Mouse (Mus musculus) kidney, postnatal 4 days (tissue): ENCODE data around the gene Atp4b.

Experiments used
- DNase-seq, 2 experiments: peaks; one replicate each; pipeline ENCODE4 v3.0.0; 2021; ENCODE audit warnings: mixed read lengths in 2 of 2

Atp4b gene

GRCm38 (mm10) chr8:13396725-13397124 is at the start of gene Atp4b:
TSS of gene Atp4b (minus strand) at chr8:13396825.
- no peak for DNase-seq

- no peak for DNase-seq
Measured at GRCm38 (mm10) chr8:13442152-13442551, 45.5 kb upstream of the Atp4b start.

GRCm38 (mm10) chr8:13437531-13437930 is 40.9 kb upstream of the Atp4b start:
- DNase-seq, result no peak

GRCm38 (mm10) chr8:13436052-13436451 is 39.4 kb upstream of the Atp4b start:
- DNase-seq, result no peak

- DNase-seq, result peak in 1 of 2 experiments; percentile 29
Measured at GRCm38 (mm10) chr8:13434889-13435288, 38.3 kb upstream of the Atp4b start, which contains the start of gene Tmem255b. TSS of gene Tmem255b (plus strand) at chr8:13435189.

GRCm38 (mm10) chr8:13433130-13433529 is 36.5 kb upstream of the Atp4b start:
- no peak for DNase-seq

GRCm38 (mm10) chr8:13430866-13431265 is 34.2 kb upstream of the Atp4b start:
- DNase-seq, result no peak

- no peak for DNase-seq
Measured at GRCm38 (mm10) chr8:13430412-13430811, 33.8 kb upstream of the Atp4b start.

GRCm38 (mm10) chr8:13428156-13428555 is 31.5 kb upstream of the Atp4b start:
- no peak for DNase-seq

GRCm38 (mm10) chr8:13427351-13427750 is 30.7 kb upstream of the Atp4b start:
- peak in 1 of 2 experiments; percentile 40 for DNase-seq

- DNase-seq, result no peak
Measured at GRCm38 (mm10) chr8:13420970-13421369, 24.3 kb upstream of the Atp4b start.

GRCm38 (mm10) chr8:13419111-13419639 is 22.6 kb upstream of the Atp4b start:
- no peak for DNase-seq

- no peak for DNase-seq
Measured at GRCm38 (mm10) chr8:13415879-13416278, 19.3 kb upstream of the Atp4b start.

GRCm38 (mm10) chr8:13413823-13414390 is 17.3 kb upstream of the Atp4b start:
- peak; percentile 48 to 52 for DNase-seq

GRCm38 (mm10) chr8:13412891-13413558 is 16.4 kb upstream of the Atp4b start:
- DNase-seq, result peak; percentile 79

- DNase-seq, result peak; percentile 80 to 81
Measured at GRCm38 (mm10) chr8:13411597-13411996, 15.0 kb upstream of the Atp4b start.

- DNase-seq, result no peak
Measured at GRCm38 (mm10) chr8:13406011-13406410, 9.4 kb upstream of the Atp4b start.

- DNase-seq, result no peak
Measured at GRCm38 (mm10) chr8:13404666-13405131, 8.1 kb upstream of the Atp4b start, which contains the start of gene Grk1. TSS of gene Grk1 (plus strand) at chr8:13405081.

GRCm38 (mm10) chr8:13403517-13403916 is 6.9 kb upstream of the Atp4b start:
- DNase-seq, result no peak

GRCm38 (mm10) chr8:13393869-13394268 is 2.8 kb downstream of the Atp4b start:
- DNase-seq, result no peak

- DNase-seq, result no peak
Measured at GRCm38 (mm10) chr8:13388744-13389143, 7.9 kb downstream of the Atp4b start.

GRCm38 (mm10) chr8:13387728-13388127 is 8.9 kb downstream of the Atp4b start:
- DNase-seq, result no peak

- DNase-seq, result peak in 1 of 2 experiments; percentile 29
Measured at GRCm38 (mm10) chr8:13386366-13386765, 10.3 kb downstream of the Atp4b start.

- DNase-seq, result no peak
Measured at GRCm38 (mm10) chr8:13382999-13383398, 13.6 kb downstream of the Atp4b start.
